Mouse (Mus musculus) embryonic facial prominence, embryonic 13.5 days (tissue): ENCODE data around the gene Cntrob. TPM values are rescaled to one million over a fixed set of nuclear protein-coding genes. Genes with fewer than 3 reads are reported as not detected.

Experiments
- ATAC-seq: fragments of 200-750 bp; cut with Nextera tagmentation; 2 replicates; pipeline ENCODE4 v1.8.0; 2017; ENCODE audit warnings: low read depth; ENCODE audit not compliant: insufficient number of reproducible peaks, insufficient read depth, low FRiP score, low TSS enrichment
- H3K27ac ChIP-seq: fragments of 300-500 bp; sonication (generic); 2 replicates; pipeline ENCODE4 v1.5.1; 2015; ENCODE audit warnings: moderate library complexity, mild to moderate bottlenecking, inconsistent platforms
- H3K27me3 ChIP-seq: fragments of 300-500 bp; sonication (generic); 2 replicates; pipeline ENCODE4 v1.6.1; 2015; ENCODE audit warnings: mild to moderate bottlenecking, inconsistent platforms
- H3K36me3 ChIP-seq: fragments of 300-500 bp; sonication (generic); 2 replicates; pipeline ENCODE4 v1.6.1; 2015; ENCODE audit warnings: mild to moderate bottlenecking, inconsistent platforms
- H3K4me1 ChIP-seq: fragments of 300-500 bp; sonication (generic); 2 replicates; pipeline ENCODE4 v1.6.1; 2015; ENCODE audit warnings: inconsistent platforms
- H3K4me2 ChIP-seq: fragments of 300-500 bp; sonication (generic); 2 replicates; pipeline ENCODE4 v1.6.1; 2015; ENCODE audit warnings: moderate library complexity, mild to moderate bottlenecking, inconsistent platforms
- H3K4me3 ChIP-seq: fragments of 300-500 bp; sonication (generic); 2 replicates; pipeline ENCODE4 v1.5.1; 2015; ENCODE audit warnings: mild to moderate bottlenecking, inconsistent platforms
- H3K9ac ChIP-seq: fragments of 300-500 bp; sonication (generic); 2 replicates; pipeline ENCODE4 v1.6.1; 2015; ENCODE audit warnings: mild to moderate bottlenecking, inconsistent platforms
- H3K9me3 ChIP-seq: fragments of 300-500 bp; sonication (generic); 2 replicates; pipeline ENCODE4 v1.6.1; 2016; ENCODE audit warnings: inconsistent platforms
- WGBS: fragments of 180-500 bp; shearing (Covaris S2); methylation state at CpG from one replicate; pipeline ENCODE4 v1.1.7; 2015; ENCODE audit warnings: mixed read lengths; 5-methylcytosine and 5-hydroxymethylcytosine counted together
- polyA plus RNA-seq: library from polyadenylated mRNA; unstranded; fragments of >200 nt; fragmentation: Nextera tagmentation; extraction: Ambion mirVana; gene quantifications from 2 replicates; pipeline ENCODE4 v1.2.1, GENCODE M21; 2015

The Cntrob gene
- polyA plus RNA-seq, 1 experiment from 2014 or later, result 33.8 TPM

DNA sequence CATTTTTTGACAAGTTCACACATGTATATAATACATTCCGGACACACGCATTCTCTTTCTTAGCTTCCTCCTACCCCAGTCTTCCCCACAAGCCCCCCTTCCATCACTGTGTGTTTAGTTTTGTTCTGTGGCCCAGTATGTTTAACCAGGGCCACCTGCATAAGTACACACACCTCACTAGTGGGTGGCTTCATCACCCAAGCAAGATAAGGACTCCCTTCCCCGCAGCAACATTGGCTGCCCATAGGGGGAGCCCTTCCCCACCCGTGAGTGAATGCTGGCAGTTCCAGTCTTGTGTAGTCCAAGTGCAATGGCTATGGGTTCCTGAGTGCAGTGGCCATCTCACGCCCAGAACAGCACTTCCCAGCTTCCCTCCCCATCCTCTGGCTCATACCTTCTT, 65.3 kb downstream of the Cntrob start:
- no peak overlapping the region for H3K9ac ChIP-seq
- no peaks in the 10 kb centered on the region for H3K9me3 ChIP-seq
- peaks cover 18% of the 10 kb centered on the region for H3K4me1 ChIP-seq
- H3K4me2 ChIP-seq, result no peak overlapping the region
- no peaks in the 10 kb centered on the region for H3K36me3 ChIP-seq
- H3K27me3 ChIP-seq, result no peaks in the 10 kb centered on the region
- 55% methylated on average over 5 of the region's 5 CpGs for WGBS
- H3K27ac ChIP-seq, result peak overlapping the region; percentile 44; the same call in 1 of the 2 replicates
- ATAC-seq, result no peak
- H3K4me3 ChIP-seq, result no peak overlapping the region

DNA sequence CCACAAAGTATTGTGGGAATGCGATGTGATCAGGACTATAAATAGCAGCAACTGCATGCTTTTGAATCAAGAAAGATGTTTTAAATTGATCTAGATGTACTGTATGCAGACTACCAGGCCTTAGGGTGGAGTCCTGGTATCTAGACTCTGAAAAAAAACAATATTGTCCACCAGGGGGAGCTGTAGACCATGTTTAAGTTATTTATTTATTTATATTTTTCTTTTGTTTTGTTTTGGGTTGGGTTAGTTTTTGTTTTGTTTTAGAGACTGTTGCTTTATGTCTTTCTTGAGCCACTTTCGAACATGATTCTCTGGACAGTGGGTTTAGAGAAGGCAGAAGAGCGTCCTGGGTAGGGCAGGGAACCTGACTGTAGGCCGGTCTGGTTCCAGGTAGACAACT, 65.8 kb downstream of the Cntrob start:
- no peak for ATAC-seq
- WGBS, result 42% methylated on average over 4 of the region's 4 CpGs

DNA sequence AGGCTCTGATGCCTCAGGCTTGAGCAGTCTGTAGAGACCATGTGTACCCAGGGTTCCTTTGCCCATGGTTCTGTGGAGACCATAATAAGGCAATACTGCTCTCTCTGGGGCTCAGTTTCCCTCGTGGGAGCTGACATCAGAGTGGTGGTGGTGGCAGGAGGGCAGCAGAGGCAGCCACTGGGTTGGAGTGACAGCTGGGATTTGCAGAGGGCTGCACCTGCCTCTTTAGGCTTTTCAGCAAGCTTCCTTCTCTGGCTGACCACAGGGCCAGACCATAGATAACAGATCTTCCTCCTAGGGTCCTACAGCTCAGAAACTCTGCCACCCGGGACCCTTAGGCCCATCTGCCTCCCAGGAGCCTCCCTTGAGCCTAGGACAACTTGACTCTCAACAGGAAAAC, 66.5 kb downstream of the Cntrob start:
- H3K27me3 ChIP-seq, result no peaks in the 10 kb centered on the region
- 55% methylated on average over 2 of the region's 2 CpGs for WGBS
- H3K36me3 ChIP-seq, result no peaks in the 10 kb centered on the region
- H3K4me3 ChIP-seq, result no peak overlapping the region
- H3K4me1 ChIP-seq, result peaks cover 25% of the 10 kb centered on the region
- peak overlapping the region; percentile 90 for H3K27ac ChIP-seq
- peak overlapping the region; percentile 37; the same call in 1 of the 2 replicates for H3K9ac ChIP-seq
- ATAC-seq, result no peak
- H3K9me3 ChIP-seq, result no peaks in the 10 kb centered on the region
- H3K4me2 ChIP-seq, result no peak overlapping the region

More for the DNA sequence above, 65.8 kb downstream of the Cntrob start:
- Histone ChIP-seq H3K27me3 (no peaks in the 10 kb centered on the region), H3K36me3 (no peaks in the 10 kb centered on the region), H3K4me2 (no peak overlapping the region), H3K9me3 (no peaks in the 10 kb centered on the region), H3K4me1 (peaks cover 23% of the 10 kb centered on the region), H3K9ac (no peak overlapping the region), H3K4me3 (no peak overlapping the region), H3K27ac (peak overlapping the region; percentile 90)

DNA sequence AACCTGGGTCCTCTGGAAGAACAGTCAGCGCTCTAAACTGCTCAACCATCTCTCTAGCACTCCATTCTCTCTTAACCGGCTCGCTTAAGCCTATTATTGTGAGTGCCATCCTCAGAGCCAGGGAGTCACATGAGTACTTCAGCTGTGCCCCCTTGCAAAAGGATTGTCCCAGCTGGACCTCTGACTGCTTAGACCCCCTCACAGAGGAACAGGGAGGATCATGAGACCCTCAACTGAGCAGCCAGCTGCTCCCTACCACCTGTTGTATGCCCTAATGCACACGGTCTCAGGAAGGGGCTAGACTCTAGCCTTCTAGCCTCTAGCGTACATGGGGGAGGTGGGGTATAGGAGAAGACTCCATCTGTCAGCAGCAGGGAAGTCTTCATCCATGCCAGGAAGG, 68.8 kb downstream of the Cntrob start:
- H3K4me3 ChIP-seq, result no peak overlapping the region
- H3K36me3 ChIP-seq, result no peaks in the 10 kb centered on the region
- no peak for ATAC-seq
- H3K27ac ChIP-seq, result peak overlapping the region; percentile 58; the same call in 1 of the 2 replicates
- 78% methylated on average over 5 of the region's 5 CpGs for WGBS
- no peak overlapping the region for H3K9ac ChIP-seq
- no peaks in the 10 kb centered on the region for H3K9me3 ChIP-seq
- H3K27me3 ChIP-seq, result no peaks in the 10 kb centered on the region
- H3K4me2 ChIP-seq, result no peak overlapping the region
- H3K4me1 ChIP-seq, result peaks cover 35% of the 10 kb centered on the region

DNA sequence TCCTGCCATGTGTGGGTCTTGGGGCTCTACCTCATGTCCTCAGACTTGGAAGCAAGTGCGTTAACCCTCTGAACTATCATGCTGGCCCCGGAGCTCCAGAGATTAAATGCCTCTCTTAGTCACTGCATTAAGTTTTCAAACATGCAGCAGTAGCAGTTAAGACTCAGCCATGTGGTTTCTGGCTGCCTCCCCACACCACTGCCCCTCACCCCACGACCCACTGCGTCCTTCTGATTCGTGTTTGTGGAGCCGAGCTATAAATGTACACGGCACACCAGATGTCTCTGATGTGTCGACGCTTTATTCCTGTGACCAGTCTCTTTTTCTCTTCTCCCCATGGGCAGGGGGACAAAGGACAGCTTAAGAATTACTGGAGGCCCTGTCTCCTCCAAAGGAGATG, 70.4 kb downstream of the Cntrob start:
- 30% methylated on average over 9 of the region's 9 CpGs for WGBS
- no peaks in the 10 kb centered on the region for H3K36me3 ChIP-seq
- H3K4me1 ChIP-seq, result peaks cover 31% of the 10 kb centered on the region
- H3K27ac ChIP-seq, result peak overlapping the region; percentile 81
- ATAC-seq, result no peak
- H3K4me3 ChIP-seq, result no peak overlapping the region
- H3K9ac ChIP-seq, result no peak overlapping the region
- no peaks in the 10 kb centered on the region for H3K27me3 ChIP-seq
- no peaks in the 10 kb centered on the region for H3K9me3 ChIP-seq
- peak overlapping the region; percentile 33 for H3K4me2 ChIP-seq

DNA sequence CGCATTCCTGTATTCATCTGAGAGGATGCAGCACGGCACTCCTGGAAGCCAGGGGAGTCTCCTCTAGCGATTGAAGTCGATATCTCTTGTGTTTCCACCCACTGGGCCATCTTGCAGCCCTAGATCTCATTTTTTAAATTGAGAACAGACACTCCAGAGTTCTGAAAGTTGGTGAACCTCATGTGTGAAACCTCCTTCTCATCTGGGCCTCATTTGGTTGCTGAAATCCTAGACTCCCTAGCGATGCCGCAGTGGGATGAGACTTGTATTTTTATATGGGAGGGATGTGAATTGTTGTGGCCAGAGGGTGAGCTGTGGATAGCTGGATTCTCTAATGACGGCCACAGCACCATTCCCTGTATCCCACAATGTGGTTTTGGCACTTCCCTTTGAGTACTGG, 71.6 kb downstream of the Cntrob start:
- Histone ChIP-seq H3K4me2 (peak overlapping the region; percentile 23), H3K4me1 (peaks cover 28% of the 10 kb centered on the region), H3K36me3 (no peaks in the 10 kb centered on the region), H3K9ac (no peak overlapping the region), H3K9me3 (no peaks in the 10 kb centered on the region), H3K4me3 (no peak overlapping the region), H3K27me3 (no peaks in the 10 kb centered on the region), H3K27ac (peak overlapping the region; percentile 81)
- 31% methylated on average over 7 of the region's 7 CpGs for WGBS
- no peak for ATAC-seq

DNA sequence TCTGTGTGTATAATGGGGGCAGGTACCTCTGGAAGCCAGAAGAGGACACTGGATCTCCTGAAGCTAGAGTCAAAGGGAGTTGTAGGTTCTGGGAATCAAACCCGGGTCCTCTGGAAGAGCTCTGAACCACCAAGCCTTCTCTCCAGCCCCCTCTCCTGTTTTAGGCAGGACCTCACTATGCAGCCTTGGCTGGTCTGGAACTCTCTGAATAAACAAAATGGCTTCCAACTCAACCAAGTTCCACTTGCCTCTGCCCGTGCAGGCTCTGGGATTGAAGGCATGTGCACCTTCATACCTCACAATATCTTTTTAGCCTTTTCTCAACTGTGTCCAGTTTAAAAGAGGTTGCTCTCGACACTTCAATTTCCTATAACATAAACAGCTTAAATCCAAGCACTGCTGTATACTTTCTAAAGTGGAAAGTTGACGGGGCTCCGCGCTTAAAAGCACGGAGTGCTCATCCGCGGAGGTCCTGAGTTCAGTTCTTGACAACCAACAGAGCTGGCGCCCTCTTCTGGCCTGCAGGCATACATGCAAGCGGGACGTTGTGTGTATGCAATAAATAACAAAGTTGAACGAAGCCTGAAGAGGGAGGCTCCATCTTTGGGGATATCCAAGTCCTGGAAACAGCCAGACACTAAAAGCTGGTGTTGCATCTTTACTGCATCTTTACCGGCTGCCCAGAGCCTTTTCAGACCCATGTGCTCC, 72.3 kb downstream of the Cntrob start:
- Histone ChIP-seq H3K27me3 (no peaks in the 10 kb centered on the region), H3K36me3 (no peaks in the 10 kb centered on the region), H3K4me1 (peaks cover 29% of the 10 kb centered on the region), H3K27ac (peak overlapping the region; percentile 81), H3K4me2 (peak overlapping the region; percentile 23), H3K4me3 (no peak overlapping the region), H3K9me3 (no peaks in the 10 kb centered on the region), H3K9ac (no peak overlapping the region)
- no peak for ATAC-seq
- WGBS, result 58% methylated on average over 14 of the region's 14 CpGs

DNA sequence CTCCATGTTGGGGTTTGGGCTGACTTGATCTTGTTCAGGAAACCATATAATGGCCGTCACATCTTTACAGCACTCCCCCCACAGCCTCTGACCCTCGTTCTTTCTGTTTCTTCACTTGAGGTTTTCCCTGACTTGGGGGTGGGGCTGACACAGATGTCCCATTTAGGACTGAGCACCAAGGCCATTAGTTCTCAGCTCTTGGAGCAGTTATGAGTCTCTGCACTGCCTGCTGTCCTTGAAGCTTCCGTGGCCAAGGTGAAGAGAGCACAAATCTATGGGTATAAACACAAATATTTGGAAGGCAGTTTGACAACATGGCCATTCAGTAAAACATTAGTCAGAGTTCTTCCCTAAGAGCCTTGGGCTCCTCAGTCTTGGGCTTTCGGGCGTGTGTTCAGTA, 73.5 kb downstream of the Cntrob start:
- no peaks in the 10 kb centered on the region for H3K9me3 ChIP-seq
- H3K27ac ChIP-seq, result no peak overlapping the region
- no peak for ATAC-seq
- no peak overlapping the region for H3K4me2 ChIP-seq
- no peaks in the 10 kb centered on the region for H3K27me3 ChIP-seq
- no peak overlapping the region for H3K9ac ChIP-seq
- H3K4me3 ChIP-seq, result no peak overlapping the region
- H3K36me3 ChIP-seq, result no peaks in the 10 kb centered on the region
- WGBS, result 85% methylated on average over 5 of the region's 5 CpGs
- H3K4me1 ChIP-seq, result peaks cover 38% of the 10 kb centered on the region

Other genes with a start within 250 kb of the Cntrob start
- 91.5 and 101 TPM in 2 replicates for gene Vamp2, start 235.3 kb downstream of the Cntrob start, polyA plus RNA-seq
- 11.1 and 11.5 TPM in 2 replicates for gene Per1, start 228.6 kb downstream of the Cntrob start, polyA plus RNA-seq
- 0.44 and 0.47 TPM in 2 replicates for gene Hes7, start 203.4 kb downstream of the Cntrob start, polyA plus RNA-seq
- 0.13 and 0.17 TPM in 2 replicates for gene 9130213A22Rik, start 201.2 kb downstream of the Cntrob start, polyA plus RNA-seq
- 1.1 TPM in 2 replicates for gene Aloxe3, start 197.9 kb downstream of the Cntrob start, polyA plus RNA-seq
- 0.21 TPM in 1 of 2 replicates, not detected in the other for gene Alox12b, start 166.8 kb downstream of the Cntrob start, polyA plus RNA-seq
- 0.23 and 0.52 TPM in 2 replicates for gene Alox8, start 125.9 kb downstream of the Cntrob start, polyA plus RNA-seq
- 0.45 and 0.62 TPM in 2 replicates for gene Gucy2e, start 86.7 kb downstream of the Cntrob start, polyA plus RNA-seq
- gene Trappc1, start 205 bp upstream of the Cntrob start, polyA plus RNA-seq, result 177 and 187 TPM in 2 replicates
- 1.8 and 2.5 TPM in 2 replicates for gene Kcnab3, start 2.5 kb upstream of the Cntrob start, polyA plus RNA-seq
- gene Rnf227, start 16.7 kb upstream of the Cntrob start, polyA plus RNA-seq, result 24.7 and 26.4 TPM in 2 replicates
- 135 and 142 TPM in 2 replicates for gene Chd3, start 45.6 kb upstream of the Cntrob start, polyA plus RNA-seq
- gene Naa38, start 71.7 kb upstream of the Cntrob start, polyA plus RNA-seq, result 145 and 150 TPM in 2 replicates
- gene Cyb5d1, start 71.9 kb upstream of the Cntrob start, polyA plus RNA-seq, result 43.4 and 46.5 TPM in 2 replicates
- 13.2 and 16.4 TPM in 2 replicates for gene Tmem88, start 74.5 kb upstream of the Cntrob start, polyA plus RNA-seq
- 41.3 and 43.1 TPM in 2 replicates for gene Kdm6b, start 89.9 kb upstream of the Cntrob start, polyA plus RNA-seq
- gene Dnah2, start 225.3 kb upstream of the Cntrob start, polyA plus RNA-seq, result 4.2 and 4.4 TPM in 2 replicates
- gene Efnb3, start 236.4 kb upstream of the Cntrob start, polyA plus RNA-seq, result 43.4 and 46.3 TPM in 2 replicates